Mouse (Mus musculus) hindbrain, embryonic 11.5 days (tissue): ENCODE results near the gene Pi4ka. TPM values are rescaled to one million over a fixed set of nuclear protein-coding genes. Genes with fewer than 3 reads are reported as not detected.

Source experiments
- ATAC-seq: fragments of 200-750 bp; cut with Nextera tagmentation; 2 replicates; pipeline ENCODE4 v1.8.0; 2017; ENCODE audit warnings: mild to moderate bottlenecking, moderate TSS enrichment, moderate library complexity; ENCODE audit not compliant: low FRiP score
- DNase-seq: peaks from one replicate; pipeline ENCODE4 v3.0.0-alpha.2; 2015; ENCODE audit warnings: low spot score
- H3K27ac ChIP-seq: fragments of 300-500 bp; sonication (generic); 2 replicates; pipeline ENCODE4 v1.5.1; 2014; ENCODE audit warnings: mild to moderate bottlenecking, low read depth, low read length
- H3K27me3 ChIP-seq: fragments of 300-500 bp; sonication (generic); 2 replicates; pipeline ENCODE4 v1.6.1; 2014; ENCODE audit warnings: mild to moderate bottlenecking, low read length, moderate library complexity, mixed read lengths; ENCODE audit not compliant: control insufficient read depth, insufficient read depth
- H3K36me3 ChIP-seq: fragments of 300-500 bp; sonication (generic); 2 replicates; pipeline ENCODE4 v1.6.1; 2014; ENCODE audit warnings: mild to moderate bottlenecking, low read length, moderate library complexity, mixed read lengths; ENCODE audit not compliant: control insufficient read depth, insufficient read depth
- H3K4me1 ChIP-seq: fragments of 300-500 bp; sonication (generic); replicated peaks from 2 replicates; pipeline ENCODE4 v1.6.1; 2014; ENCODE audit warnings: low read length, mixed read lengths; ENCODE audit not compliant: control insufficient read depth, insufficient read depth
- H3K4me2 ChIP-seq: fragments of 300-500 bp; sonication (generic); replicated peaks from 2 replicates; pipeline ENCODE4 v1.6.1; 2014; ENCODE audit warnings: mild to moderate bottlenecking, low read depth, low read length
- H3K4me3 ChIP-seq: fragments of 300-500 bp; sonication (generic); 2 replicates; pipeline ENCODE4 v1.5.1; 2014; ENCODE audit warnings: low read depth, low read length
- H3K9ac ChIP-seq: fragments of 300-500 bp; sonication (generic); 2 replicates; pipeline ENCODE4 v1.6.1; 2014; ENCODE audit warnings: low read depth, low read length
- H3K9me3 ChIP-seq: fragments of 300-500 bp; sonication (generic); 2 replicates; pipeline ENCODE4 v1.6.1; 2016; ENCODE audit warnings: low read length; ENCODE audit not compliant: control insufficient read depth
- WGBS: fragments of 180-500 bp; shearing (Covaris S2); extraction: QIAGEN DNeasy Blood & Tissue Kit; methylation state at CpG from one replicate; pipeline ENCODE4 v1.1.7; 2014; 5-methylcytosine and 5-hydroxymethylcytosine counted together
- polyA plus RNA-seq: library from polyadenylated mRNA; unstranded; fragments of >200 nt; fragmentation: Nextera tagmentation; extraction: Ambion mirVana; gene quantifications from 2 replicates; pipeline ENCODE4 v1.2.1, GENCODE M21; 2014

The Pi4ka gene
- polyA plus RNA-seq, 1 experiment from 2014 or later, result 45.3 TPM

GRCm38 (mm10) chr16:17326064-17326463, 80.0 kb downstream of the Pi4ka start:
- ATAC-seq (no peak), DNase-seq (no peak)
- Histone ChIP-seq H3K9me3 (no peaks in the 10 kb centered on the region), H3K9ac (no peak overlapping the region), H3K27ac (no peak overlapping the region), H3K4me1 (no peaks in the 10 kb centered on the region), H3K4me3 (no peak overlapping the region), H3K36me3 (no peaks in the 10 kb centered on the region; the same call in 1 of the 2 replicates), H3K4me2 (no peak overlapping the region), H3K27me3 (no peaks in the 10 kb centered on the region)
- WGBS, result 92% methylated on average over 2 of the region's 2 CpGs

GRCm38 (mm10) chr16:17324745-17325144, 81.4 kb downstream of the Pi4ka start:
- ATAC-seq (no peak), DNase-seq (no peak)
- H3K27me3 ChIP-seq, result no peaks in the 10 kb centered on the region
- H3K36me3 ChIP-seq, result no peaks in the 10 kb centered on the region; the same call in 1 of the 2 replicates
- H3K27ac ChIP-seq, result no peak overlapping the region
- 86% methylated on average over 5 of the region's 5 CpGs for WGBS
- no peaks in the 10 kb centered on the region for H3K4me1 ChIP-seq
- H3K9ac ChIP-seq, result no peak overlapping the region
- no peak overlapping the region for H3K4me2 ChIP-seq
- no peaks in the 10 kb centered on the region for H3K9me3 ChIP-seq
- no peak overlapping the region for H3K4me3 ChIP-seq

DNA sequence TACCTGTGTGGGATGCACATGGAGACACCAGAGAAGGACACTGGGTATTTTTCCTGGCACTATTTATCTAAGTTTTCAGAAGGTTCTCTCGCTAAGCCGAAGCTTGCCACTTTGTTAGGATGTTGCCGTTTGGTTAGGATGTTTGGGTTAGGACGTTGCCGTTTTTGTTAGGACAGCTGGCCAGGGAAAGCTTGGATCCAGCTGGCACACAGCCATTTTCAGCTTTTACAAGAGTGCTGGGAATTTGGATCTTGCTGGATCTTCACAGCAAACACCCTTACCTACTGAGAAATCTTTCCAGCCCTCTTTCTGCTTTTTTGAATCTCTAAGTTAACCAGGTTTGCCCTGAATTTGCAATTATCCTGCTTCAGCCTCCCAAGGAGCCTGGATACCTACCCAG, 84.6 kb downstream of the Pi4ka start:
- WGBS, result 82% methylated on average over 5 of the region's 5 CpGs
- Histone ChIP-seq H3K36me3 (no peaks in the 10 kb centered on the region; the same call in 1 of the 2 replicates), H3K4me1 (no peaks in the 10 kb centered on the region), H3K9me3 (no peaks in the 10 kb centered on the region), H3K9ac (no peak overlapping the region), H3K4me2 (no peak overlapping the region), H3K27me3 (no peaks in the 10 kb centered on the region), H3K4me3 (no peak overlapping the region), H3K27ac (no peak overlapping the region)
- DNase-seq (no peak), ATAC-seq (no peak)

DNA sequence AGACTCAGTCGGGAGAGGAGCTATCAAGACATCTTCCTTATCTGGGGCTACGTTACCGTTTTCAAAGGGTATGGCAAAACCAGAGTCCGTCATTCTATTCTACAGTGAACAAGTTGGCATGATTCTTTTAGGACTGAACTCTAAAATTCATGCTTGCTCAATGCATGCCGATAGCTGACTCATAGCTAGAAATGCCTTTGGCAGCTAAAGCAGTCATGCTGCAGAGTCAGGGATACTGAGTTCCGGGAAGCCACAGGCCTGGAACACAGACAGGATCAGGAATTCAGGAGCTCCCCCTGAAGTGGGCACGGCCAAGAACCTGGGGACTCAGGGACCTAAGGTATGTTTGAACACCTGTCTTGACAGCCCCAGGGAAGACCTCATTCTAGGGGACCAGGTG, 89.6 kb downstream of the Pi4ka start:
- WGBS, result 93% methylated on average over 7 of the region's 7 CpGs
- no peak overlapping the region for H3K4me2 ChIP-seq
- no peak overlapping the region for H3K27ac ChIP-seq
- no peak for ATAC-seq
- 0 out of 2 replicates have a peak, but pooled peaks cover 4% of the 10 kb centered on the region for H3K36me3 ChIP-seq
- H3K4me3 ChIP-seq, result no peak overlapping the region
- no peaks in the 10 kb centered on the region for H3K9me3 ChIP-seq
- H3K27me3 ChIP-seq, result no peaks in the 10 kb centered on the region
- H3K9ac ChIP-seq, result no peak overlapping the region
- no peak for DNase-seq
- no peaks in the 10 kb centered on the region for H3K4me1 ChIP-seq

DNA sequence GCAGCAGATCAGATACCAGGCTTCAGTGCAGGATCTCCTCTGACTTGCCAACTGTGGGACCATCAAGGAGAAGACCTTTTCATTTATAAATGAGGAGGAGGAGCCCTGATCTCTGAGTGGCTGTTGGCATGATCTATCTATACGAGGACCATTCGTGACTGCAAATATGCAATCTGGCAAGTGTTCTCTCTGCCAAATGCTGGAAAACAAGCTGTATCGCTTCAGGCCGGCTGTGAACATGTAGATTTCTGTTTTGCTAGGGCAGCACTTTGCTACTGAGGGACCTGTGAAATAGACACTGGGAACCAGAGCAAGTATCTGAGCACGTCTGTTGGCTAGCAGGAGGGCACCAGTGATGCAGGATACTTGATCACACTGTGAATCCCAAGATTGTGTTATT, 93.6 kb downstream of the Pi4ka start:
- DNase-seq, result no peak
- H3K4me2 ChIP-seq, result no peak overlapping the region

DNA sequence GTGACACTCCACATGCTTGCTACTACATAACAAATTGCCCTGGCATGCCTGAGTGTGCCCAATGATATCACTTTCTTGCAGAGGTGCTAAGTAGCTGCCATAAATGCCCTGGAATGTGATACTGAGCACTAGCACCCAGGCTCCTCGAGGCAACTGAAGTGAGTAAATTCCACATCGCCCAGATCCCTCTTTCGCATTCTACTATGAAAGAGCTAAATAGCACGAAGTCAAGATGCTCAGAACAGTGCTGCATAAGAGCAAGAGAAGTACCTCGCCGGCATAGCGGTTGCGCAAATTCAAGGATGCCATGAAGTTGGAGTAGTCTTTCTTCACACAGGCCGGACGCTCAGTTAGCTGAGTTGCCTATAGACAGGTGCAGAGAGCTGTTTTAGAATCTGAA, 97.1 kb downstream of the Pi4ka start:
- H3K4me2 ChIP-seq, result no peak overlapping the region
- WGBS, result 95% methylated on average over 10 of the region's 10 CpGs
- no peaks in the 10 kb centered on the region for H3K9me3 ChIP-seq
- no peak for DNase-seq
- 0 out of 2 replicates have a peak, but pooled peaks cover 5% of the 10 kb centered on the region for H3K36me3 ChIP-seq
- no peaks in the 10 kb centered on the region for H3K27me3 ChIP-seq
- no peak for ATAC-seq
- no peak overlapping the region for H3K4me3 ChIP-seq
- no peaks in the 10 kb centered on the region for H3K4me1 ChIP-seq
- no peak overlapping the region for H3K27ac ChIP-seq
- no peak overlapping the region for H3K9ac ChIP-seq

More for the DNA sequence above, 93.6 kb downstream of the Pi4ka start:
- no peak overlapping the region for H3K27ac ChIP-seq
- H3K36me3 ChIP-seq, result 0 out of 2 replicates have a peak, but pooled peaks cover 5% of the 10 kb centered on the region
- H3K4me1 ChIP-seq, result no peaks in the 10 kb centered on the region
- no peak for ATAC-seq
- H3K9me3 ChIP-seq, result no peaks in the 10 kb centered on the region
- 93% methylated on average over 5 of the region's 5 CpGs for WGBS
- H3K4me3 ChIP-seq, result no peak overlapping the region
- no peaks in the 10 kb centered on the region for H3K27me3 ChIP-seq
- no peak overlapping the region for H3K9ac ChIP-seq

GRCm38 (mm10) chr16:17307461-17307860, 98.7 kb downstream of the Pi4ka start:
- Histone ChIP-seq H3K4me3 (no peak overlapping the region), H3K9ac (no peak overlapping the region), H3K4me1 (no peaks in the 10 kb centered on the region), H3K27ac (no peak overlapping the region), H3K27me3 (no peaks in the 10 kb centered on the region), H3K36me3 (0 out of 2 replicates have a peak, but pooled peaks cover 2% of the 10 kb centered on the region), H3K4me2 (no peak overlapping the region), H3K9me3 (no peaks in the 10 kb centered on the region)
- WGBS, result 88% methylated on average over 5 of the region's 5 CpGs
- DNase-seq (no peak), ATAC-seq (no peak)

- H3K27ac ChIP-seq, result no peak overlapping the region
- H3K27me3 ChIP-seq, result no peaks in the 10 kb centered on the region
- ATAC-seq (no peak), DNase-seq (no peak)
- no peaks in the 10 kb centered on the region for H3K4me1 ChIP-seq
- H3K4me2 ChIP-seq, result no peak overlapping the region
- H3K9me3 ChIP-seq, result no peaks in the 10 kb centered on the region
- H3K4me3 ChIP-seq, result no peak overlapping the region
- H3K9ac ChIP-seq, result no peak overlapping the region
- H3K36me3 ChIP-seq, result no peaks in the 10 kb centered on the region
- 84% methylated on average over 5 of the region's 5 CpGs for WGBS
Observed at GRCm38 (mm10) chr16:17303521-17304245, 102.4 kb downstream of the Pi4ka start.

DNA sequence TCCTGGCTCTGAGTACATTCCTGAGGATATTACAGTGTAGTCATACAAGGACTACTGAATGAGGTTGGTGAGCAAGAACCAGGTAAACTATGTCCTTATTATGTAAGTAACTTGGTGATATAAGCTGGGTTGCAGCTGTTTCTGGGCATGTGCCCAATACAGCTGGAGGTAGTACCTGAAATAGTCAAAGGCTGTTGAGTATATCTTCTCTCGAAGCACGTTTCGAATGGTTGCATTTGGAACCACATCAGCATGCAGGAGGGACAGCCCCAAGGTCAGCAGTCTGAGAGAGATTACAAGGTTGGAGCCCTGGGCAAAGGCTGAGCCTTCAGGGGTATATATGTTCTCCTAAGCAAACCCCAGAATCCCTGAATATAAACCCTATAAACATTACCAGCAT, 105.3 kb downstream of the Pi4ka start:
- H3K4me1 ChIP-seq, result no peaks in the 10 kb centered on the region
- no peak for DNase-seq
- H3K4me3 ChIP-seq, result no peak overlapping the region
- no peak for ATAC-seq
- H3K36me3 ChIP-seq, result no peaks in the 10 kb centered on the region
- H3K27me3 ChIP-seq, result no peaks in the 10 kb centered on the region
- H3K9ac ChIP-seq, result no peak overlapping the region
- H3K27ac ChIP-seq, result no peak overlapping the region
- no peaks in the 10 kb centered on the region for H3K9me3 ChIP-seq
- WGBS, result 86% methylated on average over 3 of the region's 3 CpGs
- no peak overlapping the region for H3K4me2 ChIP-seq
